9 mouse cellular contexts compared by ENCODE assay signal in the genomic region with DNA sequence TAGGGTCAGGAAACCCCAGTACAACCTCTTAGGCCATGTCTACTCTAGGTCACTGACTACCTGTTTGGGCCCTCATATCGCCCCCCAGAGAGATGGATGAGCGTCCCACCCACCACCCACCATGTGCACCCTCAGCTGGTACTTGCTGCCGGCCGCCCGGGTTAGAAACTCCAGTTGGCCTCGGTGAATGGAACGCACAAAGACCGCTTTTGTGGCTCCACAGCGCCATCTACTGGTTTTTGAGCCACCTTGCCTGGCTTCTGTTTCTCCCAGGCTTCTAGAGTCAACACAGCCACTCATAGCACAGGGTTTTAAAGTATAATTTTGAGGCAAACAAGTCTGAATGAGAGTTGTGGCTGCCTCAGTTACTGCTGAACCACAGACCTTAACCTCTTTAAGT. TPM values are rescaled to one million over a fixed set of nuclear protein-coding genes. Genes with fewer than 3 reads are reported as not detected.
DNase-seq lines count a peak whose midpoint lies in the region; ATAC-seq and TF ChIP-seq lines count a peak whose summit lies in the region.
"Had no signal": no experiment of that assay in that cellular context is flagged by ENCODE, and none has a peak within 500 bp of the region (broad histone marks: within the 10 kb centered on the region; RNA-seq: fewer than 3 reads in every experiment).

No protein-coding gene starts in this region.

- TF ChIP-seq CTCF in lung, postnatal 0 days (IDR thresholded peaks at IDR 0.05), result peak; percentile 84

- no peak overlapping the region for H3K4me2 ChIP-seq in lung, postnatal 0 days (replicated peaks; ENCODE audit: low read depth, low read length)

- no peaks in the 10 kb centered on the region for H3K27me3 ChIP-seq in lung, postnatal 0 days (replicated peaks; ENCODE audit: insufficient read depth, low read length)

- H3K36me3 ChIP-seq in lung, postnatal 0 days (ENCODE audit: insufficient read depth, low read length), result no peaks in the 10 kb centered on the region

- WGBS in lung, postnatal 0 days, result 3% methylated on average over 9 of the region's 9 CpGs

- ATAC-seq in lung, postnatal 0 days, result no peak

- H3K4me3 ChIP-seq in lung, postnatal 0 days (ENCODE audit: low read depth, low read length), result no peak overlapping the region

- no peaks in the 10 kb centered on the region for H3K9me3 ChIP-seq in lung, postnatal 0 days (ENCODE audit: low read length)

- intact Hi-C loops in gastrocnemius, postnatal 36 days (cut with DNase I), result loop anchor here (2.0 to 5.0 kb wide), 3 partner anchors 40 to 136 kb away; no protein-coding TSS in a partner anchor

- no peak overlapping the region for H3K27ac ChIP-seq in lung, postnatal 0 days (ENCODE audit: low read length)

- DNase-seq in B cell, adult 2 months, result peak; percentile 82 to 83
- peak; percentile 80 for DNase-seq in NIH3T3 (ENCODE audit: low read depth)
- peak; percentile 87 to 92 for DNase-seq in cerebellum, postnatal 10 days
- DNase-seq in gastrocnemius, postnatal 36 days, result peak; percentile 38 to 58
- peak; percentile 60 for DNase-seq in layer of hippocampus, adult 11-12 months (ENCODE audit: low spot score)
- peak; percentile 84 for DNase-seq in lung, postnatal 0 days (ENCODE audit: low spot score)
- DNase-seq in right cerebral cortex, postnatal 10 days (ENCODE audit: low spot score in 2 of 2), result peak; percentile 72 to 85
- DNase-seq in urinary bladder, postnatal 14 days (ENCODE audit: low spot score), result peak; percentile 81

- no peak overlapping the region for H3K9ac ChIP-seq in lung, postnatal 0 days (replicated peaks; ENCODE audit: low read depth)

- H3K4me1 ChIP-seq in lung, postnatal 0 days (ENCODE audit: insufficient read depth, low read depth, low read length), result no peaks in the 10 kb centered on the region

- no peak for TF ChIP-seq EP300 in lung, postnatal 0 days (IDR thresholded peaks at IDR 0.05)

RNA-seq across cellular contexts. Expression of a gene that starts 13.9 kb away (rescaled TPM):
- total RNA-seq in gastrocnemius, postnatal 36 days (2021), result 1 to 10 TPM in 1 of 2 experiments, under 1 TPM in 1; 0.44 to 2.9 TPM
- polyA plus RNA-seq in lung, postnatal 0 days (2015; fragmentation: Nextera tagmentation; extraction: Ambion mirVana), result not detected in 2 replicates
- polyA plus RNA-seq: heart, embryonic 14.5 days had no signal
